Mouse (Mus musculus): ENCODE data around the gene Gabarapl1.
"Not testable (repeated sequence)": the region's sequence is repeated elsewhere in the genome, so short reads cannot be mapped to it uniquely, and the experiment has no call there.

Gene Gabarapl1

DNA sequence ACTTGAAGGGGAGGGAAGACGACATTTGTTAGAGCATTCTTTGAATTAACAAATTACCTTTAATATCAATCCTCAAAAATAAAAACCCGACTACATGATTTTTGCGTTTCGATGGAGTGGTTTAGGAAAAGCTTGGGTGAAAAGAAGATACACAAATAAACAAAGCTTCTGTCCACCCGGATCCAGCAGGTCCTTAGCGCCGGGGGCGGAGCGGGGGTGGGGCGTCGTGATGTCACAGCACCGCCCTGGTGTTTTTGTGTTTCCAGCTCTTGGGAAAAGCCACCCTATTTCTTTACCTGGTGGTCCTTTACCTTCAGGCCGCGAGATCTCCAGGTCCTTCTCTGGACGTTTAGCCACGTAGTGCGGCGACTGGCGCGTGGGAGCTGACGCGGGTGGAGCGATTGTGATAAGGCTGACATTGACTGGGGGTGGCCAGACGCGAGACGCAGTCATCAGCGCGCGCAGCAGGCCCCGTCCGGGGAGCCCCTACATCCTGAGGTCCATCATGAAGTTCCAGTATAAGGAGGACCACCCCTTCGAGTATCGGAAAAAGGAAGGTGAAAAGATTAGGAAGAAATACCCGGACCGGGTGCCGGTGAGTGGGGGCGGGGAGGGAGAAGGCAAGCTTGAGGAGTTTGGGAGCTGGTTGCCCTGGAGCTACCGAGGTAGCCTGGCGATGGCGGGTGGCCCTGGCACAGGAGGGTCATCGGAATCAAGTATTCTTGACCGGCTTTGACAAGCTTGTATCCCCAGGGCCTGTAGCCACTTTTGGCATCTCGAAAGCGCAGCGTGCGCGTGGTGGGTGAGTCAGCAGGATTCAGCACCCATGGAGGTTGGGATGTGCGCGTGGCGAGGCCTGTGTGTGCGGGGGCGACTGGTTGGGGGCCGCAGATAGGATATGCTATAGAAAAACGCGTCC lies at the start of gene Gabarapl1:
Gene Gabarapl1 (plus strand): TSS at position 219 of the 919 bp plus-strand sequence.
- peak; percentile 88 to 97 for DNase-seq (ENCODE audit: inconsistent age in 2 of 2, low spot score in 1 of 2)

DNA sequence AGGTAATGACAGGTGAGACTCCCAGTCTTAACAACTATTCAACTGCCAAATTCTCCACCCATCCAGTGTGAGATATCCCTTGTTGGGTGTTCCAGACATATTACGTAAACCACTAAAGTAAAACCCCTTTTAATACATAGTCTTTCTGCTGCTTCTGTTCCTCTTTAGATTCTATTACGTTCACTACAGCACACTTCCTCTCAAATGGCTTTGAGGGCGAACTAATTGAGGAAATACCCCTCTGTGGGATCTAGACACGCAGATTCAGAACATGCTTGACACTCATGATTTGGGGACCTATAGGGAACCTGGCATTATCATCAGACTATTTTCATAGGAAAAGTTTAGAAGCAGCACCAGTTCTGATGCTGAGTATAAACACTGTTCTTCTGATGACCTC lies 38.0 kb upstream of the Gabarapl1 start:
- DNase-seq (ENCODE audit: inconsistent age in 2 of 2, low spot score in 1 of 2), result no peak

DNA sequence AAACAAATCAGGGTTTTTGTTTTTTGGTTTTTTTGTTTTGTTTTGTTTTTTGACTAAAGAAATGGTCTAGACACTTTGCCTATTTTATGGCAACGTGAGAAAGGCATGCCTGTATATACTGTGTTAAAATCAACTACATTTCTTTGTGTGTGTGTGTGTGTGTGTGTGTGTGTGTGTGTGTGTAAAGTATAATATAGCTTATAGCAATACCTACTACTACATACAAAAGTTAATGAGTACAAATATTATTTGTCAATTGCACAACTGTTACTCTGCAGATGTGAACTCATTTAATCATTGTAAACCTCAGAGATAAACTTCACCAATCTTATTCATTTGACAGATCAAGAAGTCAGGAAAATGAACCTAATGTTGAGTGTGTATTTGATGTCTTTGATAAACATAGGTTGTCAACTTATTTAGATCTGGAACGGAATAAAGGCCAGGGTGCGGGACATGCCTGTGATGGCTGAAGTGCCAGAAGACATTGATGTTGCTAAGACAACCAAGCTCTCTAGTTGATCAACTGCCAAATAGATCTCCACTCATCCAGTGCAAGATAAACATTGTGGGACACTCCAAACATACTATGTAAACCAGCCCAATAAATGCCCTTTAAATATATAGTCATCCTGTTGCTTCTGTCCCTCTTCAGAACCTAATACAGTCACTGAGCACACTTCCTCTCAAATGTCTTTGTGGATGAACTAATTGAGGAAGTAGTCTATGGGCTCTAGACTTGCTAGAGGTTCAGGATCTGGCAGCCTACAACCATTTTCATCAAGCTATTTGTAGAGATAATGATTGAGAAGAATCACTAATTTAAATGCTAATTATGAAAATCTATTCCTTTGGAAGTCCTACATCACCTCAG lies 35.4 kb upstream of the Gabarapl1 start:
- DNase-seq (ENCODE audit: inconsistent age in 2 of 2, low spot score in 1 of 2), result no peak

DNA sequence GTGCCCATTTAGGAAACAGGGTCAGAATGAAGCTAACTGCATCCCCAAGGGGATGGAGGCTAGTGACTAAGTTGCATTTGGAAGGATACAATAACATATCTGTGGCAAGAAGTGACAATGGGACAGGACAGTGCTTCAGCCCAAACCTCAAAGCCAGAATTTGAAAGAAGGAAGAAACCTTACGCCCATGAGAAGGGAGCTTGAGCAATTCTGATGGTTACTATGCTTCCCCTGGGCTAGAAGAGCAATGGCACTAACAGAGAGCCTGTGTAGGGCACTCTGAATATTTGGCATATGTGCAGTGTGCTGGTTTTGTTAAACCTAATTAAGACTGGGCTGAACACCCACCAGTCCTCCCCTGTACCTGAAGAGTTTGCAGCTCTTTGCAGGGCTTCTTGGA lies 33.4 kb upstream of the Gabarapl1 start:
- not testable (repeated sequence) for DNase-seq (ENCODE audit: inconsistent age in 2 of 2, low spot score in 1 of 2)

DNA sequence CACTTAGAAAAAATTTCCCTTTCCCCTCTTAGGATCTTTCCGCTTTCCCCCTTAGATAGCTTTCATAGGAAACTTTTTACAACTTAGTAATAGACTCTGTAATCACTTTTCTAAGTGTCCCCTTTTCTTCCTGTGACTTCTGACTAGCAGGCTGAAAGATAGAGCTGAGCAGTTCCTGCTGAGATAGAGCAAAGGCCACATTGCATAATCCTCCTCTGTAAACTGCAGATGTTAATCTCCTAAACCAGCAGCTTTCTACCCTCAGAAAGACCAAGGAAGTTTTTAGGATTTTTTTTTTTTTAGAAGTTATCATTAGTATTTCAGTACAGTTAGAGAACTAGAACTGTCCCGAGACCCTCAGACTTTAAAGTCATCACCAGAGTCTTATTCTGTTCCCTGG lies 29.5 kb upstream of the Gabarapl1 start:
- DNase-seq (ENCODE audit: inconsistent age in 2 of 2, low spot score in 1 of 2), result no peak

DNA sequence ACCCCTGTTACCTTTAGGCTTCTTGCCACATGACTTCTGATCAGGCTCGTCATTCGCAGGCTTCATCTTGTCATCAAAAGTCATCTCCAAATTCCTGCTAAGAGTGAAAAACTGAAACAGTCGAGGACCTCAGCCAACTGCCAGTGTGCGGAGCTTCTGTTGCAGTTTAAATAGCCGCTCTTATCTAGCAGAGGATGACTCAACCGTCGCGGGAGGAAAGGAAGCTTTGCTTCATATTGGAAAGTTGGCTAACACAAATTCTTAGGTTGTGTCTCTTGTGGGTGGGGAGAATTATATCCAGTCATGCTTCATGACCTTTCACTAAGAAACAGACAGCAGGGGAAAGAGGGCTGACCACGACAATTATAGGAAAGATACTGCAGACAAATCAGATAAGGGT lies 25.9 kb upstream of the Gabarapl1 start, which contains the start of gene Olr1:
Gene Olr1 (minus strand): TSS at position 142 of the 400 bp plus-strand sequence.
- peak; percentile 21 to 48 for DNase-seq (ENCODE audit: inconsistent age in 2 of 2, low spot score in 1 of 2)

DNA sequence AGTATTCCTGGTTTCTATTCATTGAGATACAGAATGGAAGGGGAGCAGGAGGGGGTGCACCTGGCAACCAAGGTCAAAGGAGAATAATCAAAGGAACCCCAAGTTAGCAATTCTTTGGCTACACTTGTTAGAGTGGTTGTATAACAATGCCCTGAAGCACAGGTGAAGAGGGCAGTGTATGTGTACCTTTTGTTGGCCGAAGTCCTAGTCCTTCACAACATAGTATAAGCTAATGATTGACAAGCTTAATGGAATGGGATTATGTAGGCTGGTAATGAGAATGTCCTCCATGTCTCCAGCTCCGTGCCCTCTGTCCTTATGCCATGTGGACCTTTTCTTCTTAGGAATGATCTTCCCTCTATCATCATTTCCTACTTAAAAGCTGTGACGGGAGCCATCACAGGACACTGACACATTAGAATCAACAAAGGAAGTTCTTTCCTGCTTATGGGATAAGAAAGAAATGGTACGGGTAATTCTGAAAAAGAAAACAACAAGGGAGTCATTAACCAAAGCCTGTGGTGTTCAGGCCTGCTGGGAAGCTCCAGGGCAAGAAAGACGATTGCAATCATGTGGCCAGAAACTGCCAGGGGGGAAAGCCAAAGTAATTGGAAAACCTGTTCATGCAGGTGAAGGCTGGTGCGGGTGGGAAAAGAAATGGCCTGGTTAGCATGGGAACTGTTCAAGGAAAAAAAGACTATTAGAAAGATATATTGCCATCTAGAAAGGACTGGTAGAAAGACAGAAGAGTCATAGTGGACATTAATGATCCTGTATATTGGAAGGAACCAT lies 22.6 kb upstream of the Gabarapl1 start:
- DNase-seq (ENCODE audit: inconsistent age in 2 of 2, low spot score in 1 of 2), result no peak

DNA sequence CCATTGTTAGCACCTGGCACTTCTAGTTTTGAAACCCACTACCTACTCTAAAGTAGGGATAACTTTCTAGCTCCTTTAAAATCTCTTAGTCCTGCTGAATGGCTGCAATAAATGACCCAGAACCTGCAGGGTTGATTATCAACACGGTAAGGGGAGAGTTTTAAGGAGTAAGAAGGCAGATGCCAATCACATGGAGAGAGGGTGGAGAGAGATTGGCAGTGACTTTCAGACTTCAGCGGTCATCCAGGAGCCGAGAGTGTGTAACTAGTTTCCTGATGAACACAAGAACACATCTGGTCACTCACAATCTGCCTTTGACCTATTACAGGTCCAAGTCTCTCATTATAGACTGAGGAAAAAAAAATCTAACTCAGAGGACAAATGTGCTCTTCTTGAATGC lies 20.6 kb upstream of the Gabarapl1 start, which contains the start of gene Tmem52b:
Gene Tmem52b (plus strand): TSS at position 189 of the 400 bp plus-strand sequence.
- no peak for DNase-seq (ENCODE audit: inconsistent age in 2 of 2, low spot score in 1 of 2)

DNA sequence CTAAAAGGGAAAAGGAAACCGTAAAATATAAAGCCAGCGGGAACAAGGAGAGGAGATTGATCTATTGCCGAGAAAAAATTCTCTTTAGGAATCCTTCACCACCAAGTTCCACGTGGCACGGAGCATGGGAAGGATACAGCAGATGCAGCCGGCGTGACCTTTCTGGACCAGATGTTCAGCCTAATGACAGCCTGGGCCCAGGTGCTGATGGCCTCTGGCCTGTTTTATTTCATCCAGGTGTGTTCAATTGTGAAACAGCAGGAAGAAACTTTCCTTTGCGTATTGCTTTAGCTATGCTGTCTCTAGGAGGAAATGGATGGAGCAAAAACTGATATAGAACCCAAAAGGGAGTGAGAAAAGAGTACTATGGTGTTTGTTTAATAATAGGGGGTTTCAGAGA lies 20.1 kb upstream of the Gabarapl1 start:
- no peak for DNase-seq (ENCODE audit: inconsistent age in 2 of 2, low spot score in 1 of 2)

DNA sequence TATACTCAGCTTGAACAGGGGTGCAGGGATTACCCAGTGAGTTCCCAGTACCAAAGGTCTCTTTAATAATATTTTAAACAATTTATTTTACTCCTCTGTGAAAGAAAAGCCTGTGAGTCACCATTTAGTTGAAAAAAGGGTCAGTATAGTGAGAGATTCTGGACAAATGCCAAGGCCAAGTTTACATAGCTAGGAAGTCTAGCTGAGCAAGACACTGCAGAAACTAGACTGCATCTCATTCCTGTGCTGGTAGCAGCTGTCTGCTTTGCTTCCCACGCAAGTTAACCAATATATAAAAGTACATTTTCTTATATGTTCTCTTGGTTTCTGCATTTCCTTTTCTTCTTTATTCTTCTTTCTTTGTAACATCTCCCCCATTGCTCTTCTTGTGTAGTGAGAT lies 19.6 kb upstream of the Gabarapl1 start:
- DNase-seq (ENCODE audit: inconsistent age in 2 of 2, low spot score in 1 of 2), result no peak

DNA sequence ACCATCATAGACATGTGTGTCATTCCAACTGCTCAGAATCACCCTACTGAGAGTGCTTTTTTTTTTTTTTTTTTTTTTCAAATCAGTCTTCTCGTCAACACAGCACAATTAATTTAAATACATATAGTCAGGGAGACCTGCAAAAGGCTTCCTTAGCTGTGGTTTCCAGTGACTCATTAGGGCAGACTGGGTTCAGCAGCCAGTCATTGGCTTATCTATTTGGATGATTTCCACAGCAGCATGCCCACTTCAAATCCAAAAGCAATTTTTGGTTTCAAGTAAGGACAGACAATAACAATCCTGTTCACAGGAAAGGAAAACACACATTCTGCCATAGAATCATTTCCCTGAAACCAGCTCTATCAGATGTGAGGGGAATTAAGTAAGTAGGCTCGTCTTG lies 18.6 kb upstream of the Gabarapl1 start:
- DNase-seq (ENCODE audit: inconsistent age in 2 of 2, low spot score in 1 of 2), result no peak

DNA sequence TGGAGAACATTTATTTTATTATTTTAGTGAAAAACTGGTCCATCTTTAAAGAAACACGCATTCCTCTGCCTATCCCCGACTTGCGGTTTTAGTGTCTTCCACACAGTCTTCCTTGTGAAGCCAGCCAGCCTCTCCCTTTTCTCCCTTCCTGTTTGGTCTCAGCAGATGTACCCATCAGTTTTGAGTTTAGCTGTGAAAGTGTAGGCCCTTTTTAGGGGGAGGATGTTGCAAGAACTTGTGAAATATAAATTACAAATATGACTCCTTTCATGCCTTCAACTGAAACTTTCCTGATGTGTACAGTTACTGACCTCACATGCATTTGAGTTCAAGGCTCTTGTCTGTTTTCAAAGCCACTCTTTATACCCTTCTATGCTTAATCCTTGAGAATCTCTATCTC lies 17.9 kb upstream of the Gabarapl1 start:
- no peak for DNase-seq (ENCODE audit: inconsistent age in 2 of 2, low spot score in 1 of 2)

DNA sequence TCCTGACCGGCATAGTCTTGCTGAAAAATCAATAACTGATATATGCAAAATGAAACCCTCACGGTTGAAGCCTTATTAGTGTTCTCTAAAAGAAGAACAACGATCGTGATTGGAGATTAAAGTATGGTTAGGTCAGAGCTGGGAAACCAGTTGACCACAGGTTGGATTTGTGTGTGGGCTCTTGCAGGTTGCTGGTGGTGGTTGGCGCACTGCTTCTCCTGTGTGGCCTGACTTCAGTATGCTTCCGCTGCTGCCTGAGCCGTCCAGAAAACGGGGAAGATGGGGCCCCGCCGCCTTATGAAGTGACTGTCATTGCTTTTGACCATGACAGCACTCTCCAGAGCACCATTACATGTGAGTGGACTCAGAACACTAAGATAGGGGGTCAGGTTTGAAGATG lies 16.6 kb upstream of the Gabarapl1 start:
- no peak for DNase-seq (ENCODE audit: inconsistent age in 2 of 2, low spot score in 1 of 2)

DNA sequence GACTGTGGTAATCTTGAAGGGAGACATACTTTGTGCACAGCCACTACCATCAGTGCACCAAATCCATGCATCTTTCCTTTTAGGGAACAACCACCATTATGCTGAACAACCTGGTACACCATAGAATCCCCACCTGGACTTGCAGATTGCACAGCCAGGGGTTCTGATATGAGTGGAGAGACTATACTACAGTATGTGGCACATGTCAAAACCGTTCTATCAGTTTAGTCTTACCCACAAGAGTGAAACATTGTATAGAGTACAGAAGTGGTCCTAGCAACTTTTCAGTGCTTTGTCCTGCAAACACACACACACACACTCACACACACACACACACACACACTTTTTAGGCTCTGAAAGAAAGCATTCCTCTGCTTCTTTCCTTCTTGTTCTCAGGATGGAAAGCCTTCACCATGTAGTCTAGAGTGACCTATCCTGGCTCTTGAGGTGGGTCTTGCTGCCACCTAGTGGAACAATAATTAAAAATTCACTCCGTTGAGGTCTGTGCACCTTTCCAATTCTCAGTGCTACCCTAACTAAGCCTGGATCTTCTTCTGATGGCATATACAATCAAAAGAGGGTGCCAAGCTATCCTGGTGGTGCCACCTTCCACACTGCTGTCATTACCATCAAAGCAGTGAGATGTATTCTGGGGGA lies 15.1 kb upstream of the Gabarapl1 start:
- DNase-seq (ENCODE audit: inconsistent age in 2 of 2, low spot score in 1 of 2), result peak in 1 of 2 experiments; percentile 78

DNA sequence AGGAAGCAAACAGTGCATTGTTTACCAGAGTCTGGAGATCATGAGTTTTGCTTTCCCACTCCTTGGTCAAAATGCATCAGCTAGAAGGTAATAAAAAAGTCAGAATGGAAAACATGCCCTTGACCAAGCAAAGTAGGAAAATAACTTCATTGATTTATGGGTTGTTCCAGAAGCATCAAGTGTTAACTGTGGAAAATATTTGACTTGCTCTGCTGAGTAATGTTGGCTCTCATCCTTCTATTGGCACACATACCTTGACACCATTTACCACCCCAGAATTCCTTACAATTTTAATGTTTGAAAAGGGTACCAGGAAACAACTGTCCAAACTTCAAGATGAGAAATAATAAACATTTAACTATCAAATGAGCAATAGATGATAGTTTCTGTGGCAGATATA lies 6.9 kb upstream of the Gabarapl1 start:
- peak in 1 of 2 experiments; percentile 29 for DNase-seq (ENCODE audit: inconsistent age in 2 of 2, low spot score in 1 of 2)

DNA sequence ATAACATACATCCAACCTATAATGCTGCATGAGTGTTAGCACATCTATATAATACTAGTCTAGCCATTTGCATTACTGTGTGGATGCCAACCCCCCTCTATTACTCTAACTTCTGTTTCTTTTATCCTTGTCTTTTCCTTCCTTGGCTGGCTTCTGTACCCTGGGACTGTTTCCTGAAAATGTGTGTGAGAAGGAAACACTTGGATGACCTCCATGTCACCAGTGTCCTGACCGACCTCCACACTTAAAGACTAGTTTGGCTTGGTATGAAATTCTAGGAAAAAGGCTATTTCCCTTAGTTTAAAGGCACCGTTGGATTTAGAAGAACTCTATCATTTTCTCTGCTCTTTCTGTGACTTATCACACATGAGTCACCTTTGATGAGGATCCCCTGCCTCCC lies 5.5 kb upstream of the Gabarapl1 start:
- peak in 1 of 2 experiments; percentile 43 for DNase-seq (ENCODE audit: inconsistent age in 2 of 2, low spot score in 1 of 2)

DNA sequence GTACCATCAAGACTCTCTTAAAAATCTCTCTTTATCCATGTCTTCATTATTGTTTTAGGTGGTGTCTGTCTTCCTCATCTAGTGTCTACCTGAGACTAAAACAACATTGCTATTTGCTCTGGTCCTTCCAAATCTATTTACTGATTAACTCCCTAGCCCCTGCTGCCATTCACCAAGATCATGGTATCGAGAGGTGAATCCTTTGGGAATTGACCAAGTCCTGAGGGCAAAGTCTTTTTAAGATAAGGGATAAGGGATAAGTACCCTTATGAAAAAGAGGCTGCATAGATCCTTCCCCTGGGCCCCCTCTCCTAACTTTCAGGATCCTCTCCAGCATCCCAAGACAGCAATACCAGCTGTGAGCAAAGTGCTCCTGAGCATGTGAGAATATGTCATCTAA lies 3.4 kb upstream of the Gabarapl1 start:
- no peak for DNase-seq (ENCODE audit: inconsistent age in 2 of 2, low spot score in 1 of 2)

DNA sequence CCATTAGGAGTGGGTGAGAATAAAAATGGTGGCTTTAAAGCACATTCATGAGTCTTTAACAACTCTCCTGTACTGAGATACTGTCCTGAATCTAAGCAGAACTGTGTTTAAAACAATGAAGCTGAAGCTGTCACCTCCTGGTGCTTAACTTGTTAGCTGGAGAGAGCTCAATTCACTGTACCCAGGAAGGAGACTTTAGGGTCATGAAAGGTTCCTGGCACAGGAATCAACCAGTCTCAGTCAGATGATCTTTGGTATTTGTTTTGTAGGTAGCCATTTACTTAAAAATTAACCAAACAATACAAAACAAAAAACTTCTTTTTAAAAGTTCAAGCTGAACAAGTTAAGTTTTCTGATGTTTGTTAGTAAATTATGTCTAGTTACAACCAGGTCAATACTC lies 2.7 kb upstream of the Gabarapl1 start:
- DNase-seq (ENCODE audit: inconsistent age in 2 of 2, low spot score in 1 of 2), result no peak

DNA sequence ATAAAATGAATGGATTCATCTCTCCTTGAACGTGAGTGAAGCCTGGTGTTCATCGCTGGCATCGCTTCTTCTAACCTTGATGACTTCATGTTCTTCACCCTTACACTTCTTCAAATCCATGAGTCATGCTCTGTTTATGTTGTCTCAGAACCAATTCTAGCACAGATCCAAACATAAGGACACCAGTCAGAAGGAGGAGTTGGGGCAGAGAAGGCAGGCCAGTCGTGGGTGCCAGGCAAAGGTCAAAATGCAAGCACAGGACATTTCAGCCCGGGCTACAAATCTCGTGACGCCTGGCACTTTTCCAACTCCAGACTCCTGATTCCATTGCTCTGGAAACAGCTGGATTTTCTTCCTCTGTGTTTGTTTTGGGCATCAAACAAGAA lies 411 bp upstream of the Gabarapl1 start:
- peak; percentile 85 to 95 for DNase-seq (ENCODE audit: inconsistent age in 2 of 2, low spot score in 1 of 2)

DNA sequence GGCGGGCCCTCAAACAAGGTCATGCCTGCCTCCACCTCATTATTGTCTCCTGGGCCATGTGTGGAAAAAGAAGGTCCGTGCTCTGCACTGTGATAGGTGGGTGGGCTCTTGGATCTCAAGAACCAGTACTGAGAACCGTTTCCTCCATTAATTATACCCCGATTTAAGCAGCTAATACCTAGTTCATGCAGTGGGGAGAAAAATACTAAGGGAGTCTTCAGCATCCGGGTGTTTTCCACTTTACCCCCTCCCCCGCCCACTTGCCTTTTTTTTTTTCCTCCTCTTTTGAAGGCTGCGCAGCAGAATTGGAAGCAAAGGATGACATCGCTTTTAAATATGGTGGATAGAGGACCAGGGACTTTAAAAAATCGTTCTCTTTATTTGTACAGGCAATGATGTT lies 1.1 kb downstream of the Gabarapl1 start:
- DNase-seq (ENCODE audit: inconsistent age in 2 of 2, low spot score in 1 of 2), result peak; percentile 21 to 81

Data from adrenal gland, adult (tissue).